Mouse (Mus musculus): ENCODE data around the gene Spata4. TPM values are rescaled to one million over a fixed set of nuclear protein-coding genes. Genes with fewer than 3 reads are reported as not detected.

Gene Spata4
- not detected in 2 replicates for polyA plus RNA-seq (2012; rRNA removed)

GRCm38 (mm10) chr8:54600671-54601251, at the start of gene Spata4:
Gene Spata4, plus strand, starts transcription at chr8:54600781.
- 21% methylated on average over 21 of the region's 21 CpGs for WGBS
- Histone ChIP-seq H3K4me3 (replicated peaks; ENCODE audit: extremely low read depth, low read depth, low read length) (no peak within 1 kb of the TSS), H3K4me1 (ENCODE audit: control insufficient read depth, insufficient read depth, low read length) (peaks cover 3% of the 10 kb centered on the region; the same call in 1 of the 2 replicates)
- TF ChIP-seq CTCF (IDR thresholded peaks at IDR 0.05; ENCODE audit: insufficient read depth, low read length): no peak
- no peak for TF ChIP-seq POLR2A (IDR thresholded peaks at IDR 0.05; ENCODE audit: borderline replicate concordance, extremely low read depth, low read depth, low read length)
- no peak for DNase-seq

DNA sequence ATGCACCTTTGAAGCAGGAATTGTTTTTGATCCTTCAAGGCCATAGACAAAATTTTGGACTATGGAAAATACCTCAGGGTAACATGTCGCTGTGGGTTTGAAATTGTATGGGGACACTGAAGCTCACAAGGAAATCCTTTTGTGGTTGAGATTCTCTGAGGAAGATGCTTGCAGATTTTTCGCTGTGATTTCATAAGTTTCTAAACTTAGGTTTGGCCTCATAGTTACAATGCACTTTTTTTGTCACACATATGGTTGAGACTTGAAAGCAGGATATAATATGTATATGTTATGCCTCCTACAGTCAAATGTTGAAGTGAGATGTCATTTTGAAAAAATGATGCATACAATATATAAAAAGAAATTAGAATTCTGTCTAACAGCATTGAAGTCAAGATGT, 45.7 kb upstream of the Spata4 start:
- Histone ChIP-seq H3K4me1 (ENCODE audit: control insufficient read depth, insufficient read depth, low read length) (no peaks in the 10 kb centered on the region), H3K4me3 (replicated peaks; ENCODE audit: extremely low read depth, low read depth, low read length) (no peak overlapping the region)
- no peak for DNase-seq
- 70% methylated on average over 2 of the region's 2 CpGs for WGBS
- no peak for TF ChIP-seq CTCF (IDR thresholded peaks at IDR 0.05; ENCODE audit: insufficient read depth, low read length)
- no peak for TF ChIP-seq POLR2A (IDR thresholded peaks at IDR 0.05; ENCODE audit: borderline replicate concordance, extremely low read depth, low read depth, low read length)

- TF ChIP-seq CTCF (IDR thresholded peaks at IDR 0.05; ENCODE audit: insufficient read depth, low read length): no peak
- no peak for TF ChIP-seq POLR2A (IDR thresholded peaks at IDR 0.05; ENCODE audit: borderline replicate concordance, extremely low read depth, low read depth, low read length)
- DNase-seq: no peak
- Histone ChIP-seq H3K4me1 (ENCODE audit: control insufficient read depth, insufficient read depth, low read length) (no peaks in the 10 kb centered on the region), H3K4me3 (replicated peaks; ENCODE audit: extremely low read depth, low read depth, low read length) (no peak overlapping the region)
- WGBS: 29% methylated on average over 4 of the region's 4 CpGs
These were observed 38.4 kb upstream of the Spata4 start for GRCm38 (mm10) chr8:54562137-54562536.

DNA sequence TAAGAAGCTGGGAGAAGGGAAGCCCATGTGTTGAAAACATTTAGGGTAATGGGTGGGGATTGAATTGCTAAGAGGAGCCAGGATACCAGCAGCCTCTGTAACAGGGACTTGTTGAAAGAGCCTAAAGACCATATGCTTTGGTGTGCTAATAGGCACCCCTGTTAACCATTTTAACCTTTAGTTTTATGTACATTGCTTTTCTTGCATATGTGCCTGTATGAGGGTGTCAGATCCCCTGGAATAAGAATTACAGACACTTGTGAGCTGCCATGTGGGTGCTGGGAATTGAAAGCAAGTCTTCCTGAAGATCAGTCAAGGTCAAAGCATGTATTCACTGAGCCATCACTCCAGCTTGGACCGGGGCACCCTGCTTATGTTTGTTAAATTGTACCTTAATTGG, 35.4 kb upstream of the Spata4 start:
- WGBS: 74% methylated on average over 1 of the region's 1 CpGs
- Histone ChIP-seq H3K4me3 (replicated peaks; ENCODE audit: extremely low read depth, low read depth, low read length) (no peak overlapping the region), H3K4me1 (ENCODE audit: control insufficient read depth, insufficient read depth, low read length) (no peaks in the 10 kb centered on the region)
- DNase-seq: no peak
- TF ChIP-seq POLR2A (IDR thresholded peaks at IDR 0.05; ENCODE audit: borderline replicate concordance, extremely low read depth, low read depth, low read length): no peak
- TF ChIP-seq CTCF (IDR thresholded peaks at IDR 0.05; ENCODE audit: insufficient read depth, low read length): no peak

- H3K4me1 ChIP-seq (ENCODE audit: control insufficient read depth, insufficient read depth, low read length): no peaks in the 10 kb centered on the region
- TF ChIP-seq CTCF (IDR thresholded peaks at IDR 0.05; ENCODE audit: insufficient read depth, low read length): no peak
- no peak for TF ChIP-seq POLR2A (IDR thresholded peaks at IDR 0.05; ENCODE audit: borderline replicate concordance, extremely low read depth, low read depth, low read length)
- H3K4me3 ChIP-seq (replicated peaks; ENCODE audit: extremely low read depth, low read depth, low read length): no peak overlapping the region
- WGBS: 84% methylated on average over 7 of the region's 7 CpGs
- DNase-seq: no peak
These were observed 34.8 kb upstream of the Spata4 start for GRCm38 (mm10) chr8:54565603-54566260.

GRCm38 (mm10) chr8:54567168-54567567, 33.4 kb upstream of the Spata4 start:
- TF ChIP-seq POLR2A (IDR thresholded peaks at IDR 0.05; ENCODE audit: borderline replicate concordance, extremely low read depth, low read depth, low read length) (no peak), CTCF (IDR thresholded peaks at IDR 0.05; ENCODE audit: insufficient read depth, low read length) (no peak)
- no peak for DNase-seq
- 33% methylated on average over 2 of the region's 2 CpGs for WGBS
- Histone ChIP-seq H3K4me3 (replicated peaks; ENCODE audit: extremely low read depth, low read depth, low read length) (no peak overlapping the region), H3K4me1 (ENCODE audit: control insufficient read depth, insufficient read depth, low read length) (no peaks in the 10 kb centered on the region)

GRCm38 (mm10) chr8:54570618-54571609, 29.7 kb upstream of the Spata4 start:
- no peaks in the 10 kb centered on the region for H3K4me1 ChIP-seq (ENCODE audit: control insufficient read depth, insufficient read depth, low read length)
- 61% methylated on average over 15 of the region's 15 CpGs for WGBS
- TF ChIP-seq CTCF (IDR thresholded peaks at IDR 0.05; ENCODE audit: insufficient read depth, low read length) (no peak), POLR2A (IDR thresholded peaks at IDR 0.05; ENCODE audit: borderline replicate concordance, extremely low read depth, low read depth, low read length) (no peak)
- no peak overlapping the region for H3K4me3 ChIP-seq (replicated peaks; ENCODE audit: extremely low read depth, low read depth, low read length)
- no peak for DNase-seq

DNA sequence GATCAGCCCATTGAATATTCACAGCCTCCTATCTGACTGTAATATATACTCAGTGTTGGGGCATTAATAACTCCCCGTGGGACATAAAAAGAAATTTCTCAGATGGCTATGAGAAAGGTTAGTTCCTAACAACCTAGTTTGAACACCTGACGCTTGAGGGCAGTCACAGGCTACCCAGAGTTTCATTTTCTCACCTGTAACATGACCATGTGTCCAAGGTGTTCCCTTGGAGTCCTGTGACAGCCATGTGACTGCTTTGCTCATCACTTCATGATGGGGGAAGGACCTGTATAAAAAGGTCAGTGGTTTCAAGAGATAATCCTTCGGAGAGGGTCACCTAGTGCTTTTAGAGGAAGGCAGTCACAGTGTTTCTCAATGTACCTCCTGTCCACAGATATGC, 19.1 kb upstream of the Spata4 start:
- 74% methylated on average over 3 of the region's 3 CpGs for WGBS
- H3K4me1 ChIP-seq (ENCODE audit: control insufficient read depth, insufficient read depth, low read length): no peaks in the 10 kb centered on the region
- no peak for TF ChIP-seq POLR2A (IDR thresholded peaks at IDR 0.05; ENCODE audit: borderline replicate concordance, extremely low read depth, low read depth, low read length)
- no peak for TF ChIP-seq CTCF (IDR thresholded peaks at IDR 0.05; ENCODE audit: insufficient read depth, low read length)
- no peak for DNase-seq
- no peak overlapping the region for H3K4me3 ChIP-seq (replicated peaks; ENCODE audit: extremely low read depth, low read depth, low read length)

DNA sequence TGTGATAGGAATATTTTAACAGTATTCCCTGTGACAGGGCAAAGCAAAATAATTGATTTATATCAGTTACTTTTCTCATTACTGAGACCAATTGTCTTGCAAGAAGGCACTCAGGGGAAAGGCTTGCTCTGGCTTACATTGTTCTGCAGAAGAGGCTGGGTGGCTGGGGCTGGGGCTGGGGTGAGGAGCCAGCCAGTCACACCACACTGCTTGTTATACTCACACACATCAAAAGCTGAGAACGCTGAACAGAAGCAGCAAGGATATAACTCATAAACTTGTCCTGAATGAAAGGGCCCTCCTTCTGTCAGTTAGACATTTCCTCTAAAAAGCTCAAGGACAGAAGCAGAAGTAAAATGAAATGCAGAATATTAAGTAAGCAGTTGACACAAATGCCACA, 17.7 kb upstream of the Spata4 start:
- TF ChIP-seq CTCF (IDR thresholded peaks at IDR 0.05; ENCODE audit: insufficient read depth, low read length) (no peak), POLR2A (IDR thresholded peaks at IDR 0.05; ENCODE audit: borderline replicate concordance, extremely low read depth, low read depth, low read length) (no peak)
- DNase-seq: no peak
- no peaks in the 10 kb centered on the region for H3K4me1 ChIP-seq (ENCODE audit: control insufficient read depth, insufficient read depth, low read length)
- WGBS: 28% methylated on average over 1 of the region's 1 CpGs
- no peak overlapping the region for H3K4me3 ChIP-seq (replicated peaks; ENCODE audit: extremely low read depth, low read depth, low read length)
